15 mouse cellular contexts compared by ENCODE assay signal in the genomic region with DNA sequence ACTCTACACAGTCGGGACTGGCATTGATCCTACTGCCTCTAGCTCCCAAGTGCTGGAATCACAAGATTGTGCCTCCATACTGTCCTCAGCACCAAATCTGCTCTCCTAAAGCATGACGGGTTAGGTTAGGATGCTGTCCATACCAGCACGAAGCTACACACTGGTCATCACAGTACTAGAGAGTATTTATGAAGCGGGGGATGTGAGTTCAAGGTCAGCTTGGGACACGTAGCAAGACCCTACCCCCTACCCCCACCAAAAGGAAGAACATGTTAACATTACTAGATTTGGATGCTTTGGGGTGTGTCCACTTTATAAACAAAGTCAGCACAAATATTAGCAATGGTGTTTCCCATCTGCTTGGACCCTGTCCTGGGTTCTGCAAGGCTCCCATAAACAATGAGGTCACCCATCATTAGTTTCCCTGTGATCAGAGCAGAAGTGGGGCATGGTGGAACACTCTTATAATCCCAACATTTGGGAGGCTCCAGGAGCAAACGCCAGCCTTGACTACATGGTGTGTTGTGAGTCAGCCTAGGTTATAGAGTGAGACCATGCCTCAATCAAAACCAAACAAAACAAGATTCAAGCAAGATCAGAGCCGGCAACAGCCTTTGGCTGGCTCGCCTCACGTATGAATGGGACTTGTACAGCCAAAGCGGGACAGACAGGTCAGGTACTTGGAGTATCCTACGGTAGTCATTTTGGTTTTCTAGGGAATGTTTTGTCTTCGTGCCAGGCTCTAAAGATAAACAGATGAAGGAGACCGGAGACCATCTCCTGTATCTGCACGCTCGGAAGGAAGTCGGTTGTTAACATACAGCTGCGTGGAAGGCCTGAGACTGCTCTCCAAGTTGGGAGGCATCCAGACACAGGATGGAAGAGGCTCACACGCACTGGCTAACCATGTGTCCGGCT. TPM values are rescaled to one million over a fixed set of nuclear protein-coding genes. Genes with fewer than 3 reads are reported as not detected.
DNase-seq lines count a peak whose midpoint lies in the region; ATAC-seq and TF ChIP-seq lines count a peak whose summit lies in the region.
"Had no signal": no experiment of that assay in that cellular context is flagged by ENCODE, and none has a peak within 500 bp of the region (broad histone marks: within the 10 kb centered on the region; RNA-seq: fewer than 3 reads in every experiment).

No protein-coding gene starts in this region.

- TF ChIP-seq POLR2A in limb, embryonic 14.5 days (IDR thresholded peaks at IDR 0.05; ENCODE audit: borderline replicate concordance, extremely low read depth, insufficient read depth, insufficient read length): no peak

- H3K9me3 ChIP-seq in limb, embryonic 14.5 days (ENCODE audit: control insufficient read depth, low read length): no peaks in the 10 kb centered on the region
- no peaks in the 10 kb centered on the region for H3K9me3 ChIP-seq in limb, embryonic 10.5 days (replicated peaks)
- H3K9me3 ChIP-seq in intestine, embryonic 16.5 days (ENCODE audit: control insufficient read depth, low read length): no peaks in the 10 kb centered on the region
- no peaks in the 10 kb centered on the region for H3K9me3 ChIP-seq in lung, embryonic 14.5 days (ENCODE audit: low read depth, low read length)
- H3K9me3 ChIP-seq in stomach, postnatal 0 days (ENCODE audit: control insufficient read depth, low read length): no peaks in the 10 kb centered on the region
- no peaks in the 10 kb centered on the region for H3K9me3 ChIP-seq in neural tube, embryonic 15.5 days (replicated peaks)

- no peak overlapping the region for H3K9ac ChIP-seq in limb, embryonic 14.5 days (ENCODE audit: low read depth, low read length, severe bottlenecking)
- H3K9ac ChIP-seq in intestine, embryonic 16.5 days (ENCODE audit: low read depth, low read length): no peak overlapping the region
- no peak overlapping the region for H3K9ac ChIP-seq in lung, embryonic 14.5 days
- no peak overlapping the region for H3K9ac ChIP-seq in stomach, postnatal 0 days (ENCODE audit: low read length)
- H3K9ac ChIP-seq in neural tube, embryonic 15.5 days (replicated peaks): no peak overlapping the region
- H3K9ac ChIP-seq: liver, embryonic 14.5 days had no signal

- H3K4me3 ChIP-seq in limb, embryonic 14.5 days (replicated peaks; ENCODE audit: low read length): no peak overlapping the region
- H3K4me3 ChIP-seq in limb, embryonic 10.5 days: no peak overlapping the region
- H3K4me3 ChIP-seq in intestine, embryonic 16.5 days (ENCODE audit: low read length): no peak overlapping the region
- no peak overlapping the region for H3K4me3 ChIP-seq in lung, embryonic 14.5 days (ENCODE audit: low read depth, low read length)
- H3K4me3 ChIP-seq in stomach, postnatal 0 days (ENCODE audit: low read depth, low read length): no peak overlapping the region
- no peak overlapping the region for H3K4me3 ChIP-seq in neural tube, embryonic 15.5 days (replicated peaks)

- no peaks in the 10 kb centered on the region for H3K4me1 ChIP-seq in limb, embryonic 14.5 days (ENCODE audit: control insufficient read depth, insufficient read depth, low read length)
- H3K4me1 ChIP-seq in limb, embryonic 10.5 days: no peaks in the 10 kb centered on the region
- peaks cover 7% of the 10 kb centered on the region; the same call in 1 of the 2 replicates for H3K4me1 ChIP-seq in intestine, embryonic 16.5 days (ENCODE audit: control insufficient read depth, insufficient read depth, low read length)
- peaks cover 4% of the 10 kb centered on the region; the same call in 1 of the 2 replicates for H3K4me1 ChIP-seq in lung, embryonic 14.5 days (ENCODE audit: insufficient read depth)
- H3K4me1 ChIP-seq in stomach, postnatal 0 days (replicated peaks; ENCODE audit: control insufficient read depth, insufficient read depth): no peaks in the 10 kb centered on the region
- no peaks in the 10 kb centered on the region for H3K4me1 ChIP-seq in neural tube, embryonic 15.5 days

- TF ChIP-seq EP300 in stomach, postnatal 0 days (optimal IDR thresholded peaks at IDR 0.05): no peak

- H3K36me3 ChIP-seq in limb, embryonic 14.5 days (ENCODE audit: control insufficient read depth, insufficient read depth, low read length): no peaks in the 10 kb centered on the region
- no peaks in the 10 kb centered on the region for H3K36me3 ChIP-seq in limb, embryonic 10.5 days
- no peaks in the 10 kb centered on the region for H3K36me3 ChIP-seq in intestine, embryonic 16.5 days (ENCODE audit: control insufficient read depth, insufficient read depth, low read length)
- H3K36me3 ChIP-seq in lung, embryonic 14.5 days (ENCODE audit: insufficient read depth): no peaks in the 10 kb centered on the region
- H3K36me3 ChIP-seq in stomach, postnatal 0 days (ENCODE audit: control insufficient read depth, insufficient read depth, low read length): no peaks in the 10 kb centered on the region
- no peaks in the 10 kb centered on the region for H3K36me3 ChIP-seq in neural tube, embryonic 15.5 days

- no peak for TF ChIP-seq CTCF in lung, embryonic 14.5 days (IDR thresholded peaks at IDR 0.05; ENCODE audit: low read depth)
- no peak; the same call in 1 of the 2 replicates for TF ChIP-seq CTCF in stomach, postnatal 0 days (IDR thresholded peaks at IDR 0.05; ENCODE audit: low read depth)

- H3K27ac ChIP-seq in limb, embryonic 14.5 days (replicated peaks; ENCODE audit: low read depth, low read length): 0 out of 2 replicates have a peak overlapping the region, but pooled peaks have one; percentile 26
- no peak overlapping the region for H3K27ac ChIP-seq in limb, embryonic 10.5 days
- H3K27ac ChIP-seq in intestine, embryonic 16.5 days (ENCODE audit: low read length): peak overlapping the region; percentile 78
- peak overlapping the region; percentile 51 for H3K27ac ChIP-seq in lung, embryonic 14.5 days (ENCODE audit: low read depth)
- peak overlapping the region; percentile 53 for H3K27ac ChIP-seq in stomach, postnatal 0 days (replicated peaks)
- H3K27ac ChIP-seq in neural tube, embryonic 15.5 days (replicated peaks): no peak overlapping the region
- H3K27ac ChIP-seq: liver, embryonic 14.5 days had no signal

- no peak overlapping the region for H3K4me2 ChIP-seq in limb, embryonic 14.5 days (replicated peaks; ENCODE audit: low read depth, low read length, severe bottlenecking)
- H3K4me2 ChIP-seq in intestine, embryonic 16.5 days (ENCODE audit: low read depth, low read length): no peak overlapping the region
- H3K4me2 ChIP-seq in lung, embryonic 14.5 days: peak overlapping the region; percentile 15; the same call in 1 of the 2 replicates
- H3K4me2 ChIP-seq in stomach, postnatal 0 days (replicated peaks; ENCODE audit: low read depth): no peak overlapping the region
- no peak overlapping the region for H3K4me2 ChIP-seq in neural tube, embryonic 15.5 days

- 81% methylated on average over 19 of the region's 19 CpGs for WGBS in limb, embryonic 14.5 days
- 88% methylated on average over 19 of the region's 19 CpGs for WGBS in limb, embryonic 10.5 days
- 55% methylated on average over 19 of the region's 19 CpGs for WGBS in intestine, embryonic 16.5 days
- WGBS in lung, embryonic 14.5 days: 44% methylated on average over 19 of the region's 19 CpGs
- WGBS in stomach, postnatal 0 days: 39% methylated on average over 19 of the region's 19 CpGs
- WGBS in neural tube, embryonic 15.5 days: 87% methylated on average over 19 of the region's 19 CpGs

- ATAC-seq in limb, embryonic 14.5 days (ENCODE audit: low FRiP score, low read depth): no peak
- ATAC-seq in intestine, embryonic 16.5 days: peak; percentile 74
- ATAC-seq in lung, embryonic 14.5 days (ENCODE audit: insufficient read depth): peak; percentile 81
- ATAC-seq in stomach, postnatal 0 days (ENCODE audit: low FRiP score, low TSS enrichment): peak; percentile 76
- no peak for ATAC-seq in neural tube, embryonic 15.5 days (ENCODE audit: low FRiP score)
- ATAC-seq: forebrain, embryonic 16.5 days; hindbrain, embryonic 16.5 days; midbrain, embryonic 16.5 days had no signal

- H3K27me3 ChIP-seq in limb, embryonic 14.5 days (ENCODE audit: control insufficient read depth, insufficient read depth, low read length): no peaks in the 10 kb centered on the region
- no peaks in the 10 kb centered on the region for H3K27me3 ChIP-seq in limb, embryonic 10.5 days (ENCODE audit: low read depth, poor library complexity, severe bottlenecking)
- H3K27me3 ChIP-seq in intestine, embryonic 16.5 days (replicated peaks; ENCODE audit: control insufficient read depth, insufficient read depth, low read length): no peaks in the 10 kb centered on the region
- no peaks in the 10 kb centered on the region for H3K27me3 ChIP-seq in lung, embryonic 14.5 days (ENCODE audit: insufficient read depth, low read length)
- no peaks in the 10 kb centered on the region for H3K27me3 ChIP-seq in stomach, postnatal 0 days (ENCODE audit: control insufficient read depth, insufficient read depth, low read length)
- H3K27me3 ChIP-seq in neural tube, embryonic 15.5 days (replicated peaks): no peaks in the 10 kb centered on the region
- H3K27me3 ChIP-seq: CH12.LX had no signal

- DNase-seq in limb, embryonic 14.5 days (ENCODE audit: low spot score): peak; percentile 13
- no peak for DNase-seq in limb, embryonic 10.5 days (ENCODE audit: low spot score)
- peak; percentile 80 for DNase-seq in lung, embryonic 14.5 days
- DNase-seq in stomach, postnatal 0 days (ENCODE audit: low spot score): peak; percentile 24
- no peak for DNase-seq in spleen, postnatal 36 days (ENCODE audit: low spot score in 2 of 2)
- DNase-seq: cerebellum, adult 18-20 months; layer of hippocampus, postnatal 36 days; thymus, postnatal 36 days had no signal

RNA-seq across cellular contexts. Expression of a gene that starts 46.7 kb away (rescaled TPM):
- 461 and 513 TPM in 2 replicates for polyA plus RNA-seq in limb, embryonic 14.5 days (2012; rRNA removed)
- 535 and 556 TPM in 2 replicates for polyA plus RNA-seq in limb, embryonic 14.5 days (2014; fragmentation: Nextera tagmentation; extraction: Ambion mirVana)
- polyA plus RNA-seq in limb, embryonic 10.5 days (2016; fragmentation: Nextera tagmentation; extraction: Ambion mirVana): 451 and 473 TPM in 2 replicates
- polyA plus RNA-seq in intestine, embryonic 16.5 days (2015; fragmentation: Nextera tagmentation; extraction: Ambion mirVana): 52.6 and 307 TPM in 2 replicates
- polyA plus RNA-seq in lung, embryonic 14.5 days (2014; fragmentation: Nextera tagmentation; extraction: Ambion mirVana): 588 and 606 TPM in 2 replicates
- 345 and 377 TPM in 2 replicates for polyA plus RNA-seq in stomach, postnatal 0 days (2015; fragmentation: Nextera tagmentation; extraction: Ambion mirVana)
- polyA plus RNA-seq in neural tube, embryonic 15.5 days (2015; fragmentation: Nextera tagmentation; extraction: Ambion mirVana): 385 and 423 TPM in 2 replicates

RNA-seq across cellular contexts. Expression of a gene that starts 47.7 kb away (rescaled TPM):
- 50.6 and 52.9 TPM in 2 replicates for polyA plus RNA-seq in limb, embryonic 14.5 days (2012; rRNA removed)
- 60.5 and 67.7 TPM in 2 replicates for polyA plus RNA-seq in limb, embryonic 14.5 days (2014; fragmentation: Nextera tagmentation; extraction: Ambion mirVana)
- polyA plus RNA-seq in limb, embryonic 10.5 days (2016; fragmentation: Nextera tagmentation; extraction: Ambion mirVana): 47.5 and 59.2 TPM in 2 replicates
- 42.5 and 43.3 TPM in 2 replicates for polyA plus RNA-seq in intestine, embryonic 16.5 days (2015; fragmentation: Nextera tagmentation; extraction: Ambion mirVana)
- 48.3 and 52.0 TPM in 2 replicates for polyA plus RNA-seq in lung, embryonic 14.5 days (2014; fragmentation: Nextera tagmentation; extraction: Ambion mirVana)
- 32.7 and 34.6 TPM in 2 replicates for polyA plus RNA-seq in stomach, postnatal 0 days (2015; fragmentation: Nextera tagmentation; extraction: Ambion mirVana)
- 42.2 and 43.2 TPM in 2 replicates for polyA plus RNA-seq in neural tube, embryonic 15.5 days (2015; fragmentation: Nextera tagmentation; extraction: Ambion mirVana)

Comparison
In these comparisons a context has a peak if more than half of its experiments do, and no peak if none do; other contexts are left out.
1. DNase-seq: peak in limb, embryonic 14.5 days (single experiment), lung, embryonic 14.5 days (single experiment) and stomach, postnatal 0 days (single experiment); none in limb, embryonic 10.5 days (single experiment) and spleen, postnatal 36 days (0 of 2).
2. H3K27ac ChIP-seq: peak in limb, embryonic 14.5 days (single experiment), intestine, embryonic 16.5 days (single experiment), lung, embryonic 14.5 days (single experiment) and stomach, postnatal 0 days (single experiment); none in limb, embryonic 10.5 days (single experiment) and neural tube, embryonic 15.5 days (single experiment).
3. ATAC-seq: peak in intestine, embryonic 16.5 days (single experiment), lung, embryonic 14.5 days (single experiment) and stomach, postnatal 0 days (single experiment); none in limb, embryonic 14.5 days (single experiment) and neural tube, embryonic 15.5 days (single experiment).